Mouse (Mus musculus): ENCODE results near the gene Gtf3a.

DNA sequence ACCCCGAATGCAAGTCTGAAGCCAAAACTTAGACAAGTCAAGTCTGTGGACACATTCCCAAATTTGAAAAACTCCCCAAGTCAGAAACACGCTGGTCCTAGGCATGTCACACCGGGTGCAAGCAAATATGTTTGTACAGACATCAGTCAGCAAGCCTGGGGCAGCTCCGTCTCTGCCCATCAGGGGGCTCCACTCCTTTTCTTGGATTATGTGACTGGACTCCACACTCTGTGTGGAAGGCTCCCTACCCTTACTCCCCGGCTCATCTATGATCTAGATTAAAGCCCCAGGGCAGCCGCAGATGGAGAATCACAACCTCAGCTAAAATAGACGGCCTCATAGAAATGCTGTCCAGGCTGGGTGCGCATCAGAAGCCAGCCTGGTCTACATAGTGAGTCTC lies 32.2 kb upstream of the Gtf3a start:
- TF ChIP-seq CTCF (IDR thresholded peaks at IDR 0.05; ENCODE audit: control insufficient read depth, insufficient read depth, insufficient replicate concordance, low read depth, low read length): no peak; the same call in 1 of the 2 replicates
- no peak for TF ChIP-seq POLR2A (IDR thresholded peaks at IDR 0.05; ENCODE audit: control insufficient read depth, low read depth, low read length)

All from testis, adult 2 months (tissue).